ENCODE assay signal across 16 mouse cellular contexts in genomic region chr6:145037626-145038025, GRCm38 (mm10). TPM values are rescaled to one million over a fixed set of nuclear protein-coding genes. Genes with fewer than 3 reads are reported as not detected.
A peak's percentile ranks its signal among the peaks of the same experiment; 100 is the strongest.
DNase-seq lines count a peak whose midpoint lies in the region; TF ChIP-seq lines count a peak whose summit lies in the region.
"Had no signal": no experiment of that assay in that cellular context is flagged by ENCODE, and none has a peak within 500 bp of the region (broad histone marks: within the 10 kb centered on the region; RNA-seq: fewer than 3 reads in every experiment).

No protein-coding gene starts in this region.

- no peak overlapping the region for H3K4me3 ChIP-seq in ES-E14 (ENCODE audit: insufficient read depth in 1 of 2, low read depth in 1 of 2, low read length in 2 of 2, poor library complexity in 1 of 2, severe bottlenecking in 1 of 2)
- no peak overlapping the region for H3K4me3 ChIP-seq in olfactory bulb, adult 2 months (ENCODE audit: insufficient read depth, low read depth, low read length)
- H3K4me3 ChIP-seq: embryonic facial prominence, embryonic 10.5 days; embryonic facial prominence, embryonic 12.5 days; forebrain, embryonic 13.5 days; forebrain, embryonic 15.5 days had no signal

- peak; percentile 81 for DNase-seq in ovary, adult 18-20 months (ENCODE audit: low spot score)
- DNase-seq in ovary, postnatal 14 days (ENCODE audit: low spot score) = no peak
- no peak for DNase-seq in ES-E14 (ENCODE audit: low read depth, low spot score)
- no peak for DNase-seq in thymus, postnatal 0 days (ENCODE audit: low spot score)
- DNase-seq: adrenal gland, adult 8-10 months; cerebellum, adult 11-12 months; cerebellum, adult 2 months; cerebellum, adult 9-10 months; cerebellum, postnatal 25 days; forebrain, postnatal 0 days had no signal

- no peak overlapping the region for H3K9ac ChIP-seq in ES-E14 (ENCODE audit: insufficient read depth, low read depth, low read length, poor library complexity, severe bottlenecking)
- H3K9ac ChIP-seq: embryonic facial prominence, embryonic 12.5 days; forebrain, embryonic 13.5 days; forebrain, embryonic 15.5 days; forebrain, postnatal 0 days had no signal

- no peak for TF ChIP-seq POLR2A in olfactory bulb, adult 2 months (IDR thresholded peaks at IDR 0.05; ENCODE audit: insufficient read depth, low read depth, low read length)

- H3K36me3 ChIP-seq in ES-E14 (ENCODE audit: control insufficient read depth, insufficient read depth, low read length, poor library complexity, severe bottlenecking) = peaks cover 44% of the 10 kb centered on the region
- H3K36me3 ChIP-seq: G1E had no signal

- no peak for TF ChIP-seq CTCF in olfactory bulb, adult 2 months (IDR thresholded peaks at IDR 0.05; ENCODE audit: insufficient read depth, low read depth, low read length)

- no peaks in the 10 kb centered on the region for H3K9me3 ChIP-seq in ES-E14 (ENCODE audit: control insufficient read depth, insufficient read depth, low read depth, low read length)
- H3K9me3 ChIP-seq: embryonic facial prominence, embryonic 10.5 days; embryonic facial prominence, embryonic 12.5 days; forebrain, embryonic 13.5 days; forebrain, embryonic 15.5 days had no signal

- peaks cover 0 to 2% of the 10 kb centered on the region in 2 experiments; a peak in 1 of 4 replicates for H3K4me1 ChIP-seq in ES-E14 (ENCODE audit: control insufficient read depth in 2 of 2, insufficient read depth in 2 of 2, low read length in 2 of 2, poor library complexity in 1 of 2)
- H3K4me1 ChIP-seq in olfactory bulb, adult 2 months (ENCODE audit: control insufficient read depth, insufficient read depth, low read length) = peaks cover 39% of the 10 kb centered on the region

- H3K27ac ChIP-seq in ES-E14 (ENCODE audit: insufficient read depth, low read depth, low read length, poor library complexity, severe bottlenecking) = no peak overlapping the region
- peak overlapping the region; percentile 92 for H3K27ac ChIP-seq in olfactory bulb, adult 2 months (ENCODE audit: insufficient read depth, low read depth, low read length)
- H3K27ac ChIP-seq: embryonic facial prominence, embryonic 10.5 days; embryonic facial prominence, embryonic 12.5 days; forebrain, embryonic 13.5 days; forebrain, embryonic 15.5 days had no signal

- 47% methylated on average over 1 of the region's 1 CpGs for WGBS in olfactory bulb, adult 2 months

- in situ Hi-C loops in ES-E14 (cut with MboI; ENCODE audit: low sequenced_read_pairs in 2 of 2, unreplicated experiment in 2 of 2) = no loop called here

TF ChIP-seq in ES-E14, 5 proteins besides CTCF, POLR2A, EP300 and RAD21:
- TF ChIP-seq CHD2 (IDR thresholded peaks at IDR 0.05; ENCODE audit: low read depth, low read length) = no peak
- 0 out of 2 replicates have a peak, but pooled peaks have one; percentile 15 for TF ChIP-seq ZNF384 (IDR thresholded peaks at IDR 0.05; ENCODE audit: low read depth, low read length)

RNA-seq across cellular contexts. Expression of gene Bcat1, which starts 38.4 kb away (rescaled TPM):
- total RNA-seq in ES-E14 (2012; rRNA removed) = 121 and 180 TPM in 2 replicates
- not detected in 2 replicates for polyA plus RNA-seq in olfactory bulb, adult 2 months (2012; ENCODE audit: insufficient read depth, insufficient read length, low replicate concordance, missing spikeins)
- 8.9 and 11.8 TPM in 2 replicates for polyA plus RNA-seq in thymus, postnatal 0 days (2015; fragmentation: Nextera tagmentation; extraction: Ambion mirVana)
- polyA plus RNA-seq: G1E had no signal
